Mouse (Mus musculus): ENCODE results near the gene Agps. TPM values are rescaled to one million over a fixed set of nuclear protein-coding genes. Genes with fewer than 3 reads are reported as not detected.

Agps gene
- total and polyA plus RNA-seq, 2 experiments from 2014 or later, result 17.1 to 37.9 TPM

DNA sequence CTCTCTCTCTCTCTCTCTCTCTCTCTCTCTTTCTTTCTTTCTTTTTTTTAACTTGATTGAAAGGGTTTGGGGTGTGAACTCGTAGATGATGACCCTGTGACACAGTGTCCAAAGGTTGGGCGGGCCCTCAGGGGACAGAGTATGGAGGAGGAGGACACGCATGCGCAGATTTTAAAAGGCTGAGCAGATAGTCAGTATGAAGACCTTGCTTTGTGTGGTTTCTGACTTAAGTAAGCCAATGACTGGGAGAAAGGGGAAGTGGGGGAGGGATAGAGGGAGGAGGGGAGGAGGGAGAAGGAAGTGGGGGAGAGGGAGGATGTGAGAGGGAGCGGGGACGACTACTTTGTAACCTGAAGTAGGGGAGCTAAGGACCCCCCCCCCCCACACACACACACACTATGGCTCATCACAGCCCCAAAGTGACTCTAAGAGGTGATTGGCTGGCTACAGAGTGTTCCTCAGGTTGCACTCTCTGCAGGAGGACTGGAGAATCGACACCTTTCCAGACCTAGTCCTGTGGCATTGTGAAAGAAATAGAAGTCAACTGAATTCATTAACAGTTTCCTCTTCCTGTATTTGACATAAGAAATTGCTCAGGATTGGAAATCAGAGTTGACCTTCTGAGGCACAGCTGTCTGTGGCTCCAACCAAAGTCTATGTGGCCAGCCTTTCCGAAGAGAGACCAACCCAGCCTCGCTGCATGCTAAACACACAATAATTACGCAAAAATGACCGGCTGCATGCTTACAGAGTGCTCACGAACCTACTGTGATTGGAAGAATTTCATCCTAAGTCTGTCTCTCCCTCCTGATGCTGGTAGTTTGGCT lies 39.4 kb upstream of the Agps start:
- H3K9me3 ChIP-seq (ENCODE audit: low read length), result no peaks in the 10 kb centered on the region
- H3K27me3 ChIP-seq (ENCODE audit: insufficient read depth, low read length), result no peaks in the 10 kb centered on the region
- H3K9ac ChIP-seq (replicated peaks; ENCODE audit: low read length, poor library complexity, severe bottlenecking), result no peak overlapping the region
- TF ChIP-seq CTCF (IDR thresholded peaks at IDR 0.05), result no peak
- no peak overlapping the region for H3K27ac ChIP-seq (ENCODE audit: low read depth, low read length)
- no peak overlapping the region for H3K4me3 ChIP-seq (ENCODE audit: low read depth, low read length)
- ATAC-seq (ENCODE audit: low FRiP score) (no peak), DNase-seq (ENCODE audit: low spot score) (no peak)
- H3K36me3 ChIP-seq (ENCODE audit: insufficient read depth, low read length), result no peaks in the 10 kb centered on the region
- no peaks in the 10 kb centered on the region for H3K4me1 ChIP-seq (ENCODE audit: insufficient read depth, low read length)
- no peak overlapping the region for H3K4me2 ChIP-seq (ENCODE audit: low read depth, low read length, poor library complexity, severe bottlenecking)
- 67% methylated on average over 12 of the region's 12 CpGs for WGBS

DNA sequence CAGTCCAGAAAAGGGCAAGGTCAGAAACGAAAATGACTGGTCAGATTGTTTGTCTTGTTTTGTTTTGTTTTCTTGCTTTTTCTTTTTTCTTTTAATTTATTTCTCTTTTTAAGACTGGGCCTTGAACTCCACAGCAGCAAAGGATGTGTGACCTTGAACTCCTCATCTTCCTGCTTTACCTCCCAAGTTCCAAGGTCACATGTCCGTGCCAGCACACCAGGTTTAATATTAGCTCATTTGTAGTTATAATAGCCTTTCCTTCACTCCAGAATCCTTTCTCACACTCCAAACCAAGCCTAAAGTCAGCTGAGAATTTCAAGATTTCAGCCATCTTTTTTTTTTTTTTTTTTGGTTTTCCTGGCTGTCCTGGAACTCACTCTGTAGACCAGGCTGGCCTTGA lies 35.8 kb upstream of the Agps start:
- H3K4me2 ChIP-seq (ENCODE audit: low read depth, low read length, poor library complexity, severe bottlenecking), result no peak overlapping the region
- H3K4me1 ChIP-seq (ENCODE audit: insufficient read depth, low read length), result no peaks in the 10 kb centered on the region
- no peak for TF ChIP-seq CTCF (IDR thresholded peaks at IDR 0.05)
- no peak overlapping the region for H3K27ac ChIP-seq (ENCODE audit: low read depth, low read length)
- H3K4me3 ChIP-seq (ENCODE audit: low read depth, low read length), result no peak overlapping the region
- no peaks in the 10 kb centered on the region for H3K36me3 ChIP-seq (ENCODE audit: insufficient read depth, low read length)
- no peaks in the 10 kb centered on the region for H3K9me3 ChIP-seq (ENCODE audit: low read length)
- H3K9ac ChIP-seq (replicated peaks; ENCODE audit: low read length, poor library complexity, severe bottlenecking), result no peak overlapping the region
- no peak for DNase-seq (ENCODE audit: low spot score)
- WGBS, result 86% methylated on average over 2 of the region's 2 CpGs
- no peak for ATAC-seq (ENCODE audit: low FRiP score)
- H3K27me3 ChIP-seq (ENCODE audit: insufficient read depth, low read length), result no peaks in the 10 kb centered on the region

DNA sequence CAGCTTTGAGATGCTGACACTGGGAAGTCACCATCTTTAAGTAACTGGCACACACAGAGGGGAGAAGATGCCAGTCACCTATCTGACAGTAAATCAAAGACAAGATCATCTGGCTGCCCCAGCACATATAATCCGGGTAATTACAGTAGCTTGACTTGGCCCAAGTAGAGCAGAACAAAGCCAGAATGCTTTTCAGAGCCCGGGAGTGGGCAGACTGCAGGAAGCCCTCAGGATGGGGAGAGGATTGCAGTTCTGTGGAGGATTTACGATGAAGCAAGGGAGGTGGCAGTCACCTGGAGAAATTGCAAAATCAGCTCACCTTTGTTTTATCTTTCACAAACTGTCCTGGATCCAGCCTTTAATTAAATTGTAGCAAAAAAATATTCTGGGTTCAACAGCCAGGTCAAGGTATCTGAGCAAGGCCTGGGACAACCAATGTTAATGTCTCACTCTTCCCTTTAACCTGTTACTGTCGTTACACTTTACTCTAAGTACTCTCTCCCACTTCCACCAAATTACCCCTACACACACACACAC lies 33.5 kb upstream of the Agps start:
- ATAC-seq (ENCODE audit: low FRiP score), result no peak
- H3K4me2 ChIP-seq (ENCODE audit: low read depth, low read length, poor library complexity, severe bottlenecking), result no peak overlapping the region
- H3K27ac ChIP-seq (ENCODE audit: low read depth, low read length), result no peak overlapping the region
- no peaks in the 10 kb centered on the region for H3K4me1 ChIP-seq (ENCODE audit: insufficient read depth, low read length)
- H3K4me3 ChIP-seq (ENCODE audit: low read depth, low read length), result no peak overlapping the region
- no peaks in the 10 kb centered on the region for H3K9me3 ChIP-seq (ENCODE audit: low read length)
- no peak for TF ChIP-seq CTCF (IDR thresholded peaks at IDR 0.05)
- no peak overlapping the region for H3K9ac ChIP-seq (replicated peaks; ENCODE audit: low read length, poor library complexity, severe bottlenecking)
- no peaks in the 10 kb centered on the region for H3K36me3 ChIP-seq (ENCODE audit: insufficient read depth, low read length)
- 68% methylated on average over 4 of the region's 4 CpGs for WGBS
- no peaks in the 10 kb centered on the region for H3K27me3 ChIP-seq (ENCODE audit: insufficient read depth, low read length)
- DNase-seq (ENCODE audit: low spot score), result no peak

- Histone ChIP-seq H3K4me3 (ENCODE audit: low read depth, low read length) (no peak overlapping the region), H3K9me3 (ENCODE audit: low read length) (no peaks in the 10 kb centered on the region), H3K4me1 (ENCODE audit: insufficient read depth, low read length) (no peaks in the 10 kb centered on the region), H3K27me3 (ENCODE audit: insufficient read depth, low read length) (no peaks in the 10 kb centered on the region), H3K4me2 (ENCODE audit: low read depth, low read length, poor library complexity, severe bottlenecking) (no peak overlapping the region), H3K27ac (ENCODE audit: low read depth, low read length) (no peak overlapping the region), H3K9ac (replicated peaks; ENCODE audit: low read length, poor library complexity, severe bottlenecking) (no peak overlapping the region), H3K36me3 (ENCODE audit: insufficient read depth, low read length) (no peaks in the 10 kb centered on the region)
- ATAC-seq (ENCODE audit: low FRiP score) (no peak), DNase-seq (ENCODE audit: low spot score) (no peak)
- TF ChIP-seq CTCF (IDR thresholded peaks at IDR 0.05), result no peak
- 92% methylated on average over 6 of the region's 6 CpGs for WGBS
Observed at GRCm38 (mm10) chr2:75805767-75806166, 26.2 kb upstream of the Agps start.

DNA sequence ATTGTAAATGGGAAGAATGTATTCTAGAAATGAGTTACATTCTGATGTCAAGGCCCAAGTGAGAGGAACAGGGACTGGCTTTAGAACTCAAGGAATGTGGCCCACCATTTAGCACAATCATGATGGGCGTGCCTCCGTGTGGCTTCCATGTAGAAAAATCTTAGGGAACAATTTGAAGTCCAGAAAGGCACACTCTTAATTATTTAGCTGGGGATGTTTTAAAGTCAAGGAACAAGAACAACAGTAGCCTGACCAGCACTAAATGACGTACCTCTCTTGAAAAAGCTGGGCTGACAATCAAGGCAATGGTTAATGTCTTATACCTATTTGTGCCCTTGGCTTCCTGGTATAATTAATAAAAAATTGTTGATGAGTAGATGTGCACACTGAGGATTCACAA lies 25.1 kb upstream of the Agps start:
- Histone ChIP-seq H3K36me3 (ENCODE audit: insufficient read depth, low read length) (no peaks in the 10 kb centered on the region), H3K4me1 (ENCODE audit: insufficient read depth, low read length) (no peaks in the 10 kb centered on the region), H3K9me3 (ENCODE audit: low read length) (no peaks in the 10 kb centered on the region), H3K27me3 (ENCODE audit: insufficient read depth, low read length) (no peaks in the 10 kb centered on the region), H3K9ac (replicated peaks; ENCODE audit: low read length, poor library complexity, severe bottlenecking) (no peak overlapping the region), H3K27ac (ENCODE audit: low read depth, low read length) (no peak overlapping the region), H3K4me3 (ENCODE audit: low read depth, low read length) (no peak overlapping the region), H3K4me2 (ENCODE audit: low read depth, low read length, poor library complexity, severe bottlenecking) (no peak overlapping the region)
- ATAC-seq (ENCODE audit: low FRiP score) (no peak), DNase-seq (ENCODE audit: low spot score) (no peak)
- 93% methylated on average over 3 of the region's 3 CpGs for WGBS
- TF ChIP-seq CTCF (IDR thresholded peaks at IDR 0.05), result no peak

- H3K36me3 ChIP-seq (ENCODE audit: insufficient read depth, low read length), result no peaks in the 10 kb centered on the region
- no peak overlapping the region for H3K27ac ChIP-seq (ENCODE audit: low read depth, low read length)
- no peak overlapping the region for H3K4me2 ChIP-seq (ENCODE audit: low read depth, low read length, poor library complexity, severe bottlenecking)
- H3K9ac ChIP-seq (replicated peaks; ENCODE audit: low read length, poor library complexity, severe bottlenecking), result no peak overlapping the region
- no peaks in the 10 kb centered on the region for H3K9me3 ChIP-seq (ENCODE audit: low read length)
- TF ChIP-seq CTCF (IDR thresholded peaks at IDR 0.05), result no peak
- no peak overlapping the region for H3K4me3 ChIP-seq (ENCODE audit: low read depth, low read length)
- no peaks in the 10 kb centered on the region for H3K4me1 ChIP-seq (ENCODE audit: insufficient read depth, low read length)
- H3K27me3 ChIP-seq (ENCODE audit: insufficient read depth, low read length), result no peaks in the 10 kb centered on the region
- ATAC-seq (ENCODE audit: low FRiP score), result no peak
- DNase-seq (ENCODE audit: low spot score), result no peak
- 98% methylated on average over 5 of the region's 5 CpGs for WGBS
Observed at GRCm38 (mm10) chr2:75807460-75807859, 24.5 kb upstream of the Agps start.

Measured in midbrain, postnatal 0 days (tissue).